Mouse (Mus musculus) kidney, adult 2 months (tissue): Measurements from ENCODE around the gene Robo2.

Experiments
- CTCF ChIP-seq: fragments of 200-500 bp; conservative IDR thresholded peaks from 2 replicates; pipeline ENCODE4 v1.5.1; 2011; ENCODE audit warnings: low read depth, mild to moderate bottlenecking, control low read depth, low read length, moderate library complexity, mixed read lengths; ENCODE audit not compliant: insufficient read depth, insufficient read length
- POLR2A ChIP-seq: fragments of 200-500 bp; IDR thresholded peaks from one replicate; pipeline ENCODE4 v1.6.1; 2011; ENCODE audit warnings: low read depth, low read length, control low read depth

GRCm38 (mm10) chr16:74169121-74169520 lies 242.5 kb downstream of the Robo2 start:
- TF ChIP-seq CTCF (no peak), POLR2A (no peak)
